Mouse (Mus musculus) limb, embryonic 11.5 days (tissue): ENCODE data around the gene Eif4ebp2. TPM values are rescaled to one million over a fixed set of nuclear protein-coding genes. Genes with fewer than 3 reads are reported as not detected.

Source experiments
- ATAC-seq: fragments of 200-750 bp; cut with Nextera tagmentation; 2 replicates; pipeline ENCODE4 v1.8.0; 2017; ENCODE audit warnings: low read depth; ENCODE audit not compliant: insufficient number of reproducible peaks, low FRiP score, low TSS enrichment
- DNase-seq: peaks from one replicate; pipeline ENCODE4 v3.0.0-alpha.2; 2015; ENCODE audit warnings: low spot score
- H3K27ac ChIP-seq: fragments of 300-500 bp; sonication (generic); replicated peaks from 2 replicates; pipeline ENCODE4 v1.5.1; 2014; ENCODE audit warnings: low read depth, mild to moderate bottlenecking, low read length
- H3K27me3 ChIP-seq: fragments of 300-500 bp; sonication (generic); 2 replicates; pipeline ENCODE4 v1.6.1; 2014; ENCODE audit warnings: mild to moderate bottlenecking, low read length, mixed read lengths; ENCODE audit not compliant: control insufficient read depth, insufficient read depth
- H3K36me3 ChIP-seq: fragments of 300-500 bp; sonication (generic); 2 replicates; pipeline ENCODE4 v1.6.1; 2014; ENCODE audit warnings: mild to moderate bottlenecking, low read length, moderate library complexity, mixed read lengths; ENCODE audit not compliant: control insufficient read depth, insufficient read depth
- H3K4me1 ChIP-seq: fragments of 300-500 bp; sonication (generic); 2 replicates; pipeline ENCODE4 v1.6.1; 2014; ENCODE audit warnings: low read length, mixed read lengths; ENCODE audit not compliant: control insufficient read depth, insufficient read depth
- H3K4me2 ChIP-seq: fragments of 300-500 bp; sonication (generic); 2 replicates; pipeline ENCODE4 v1.6.1; 2014; ENCODE audit warnings: low read depth, mild to moderate bottlenecking, moderate library complexity; ENCODE audit not compliant: severe bottlenecking
- H3K4me3 ChIP-seq: fragments of 300-500 bp; sonication (generic); 2 replicates; pipeline ENCODE4 v1.5.1; 2014; ENCODE audit warnings: low read depth, low read length
- H3K9ac ChIP-seq: fragments of 300-500 bp; sonication (generic); 2 replicates; pipeline ENCODE4 v1.6.1; 2014; ENCODE audit warnings: mild to moderate bottlenecking, low read length
- H3K9me3 ChIP-seq: fragments of 300-500 bp; sonication (generic); 2 replicates; pipeline ENCODE4 v1.6.1; 2016; ENCODE audit warnings: low read length; ENCODE audit not compliant: control insufficient read depth
- WGBS: fragments of 180-500 bp; shearing (Covaris S2); extraction: QIAGEN DNeasy Blood & Tissue Kit; methylation state at CpG from one replicate; pipeline ENCODE4 v1.1.7; 2014; 5-methylcytosine and 5-hydroxymethylcytosine counted together
- polyA plus RNA-seq: library from polyadenylated mRNA; unstranded; fragments of >200 nt; fragmentation: Nextera tagmentation; extraction: Ambion mirVana; gene quantifications from 2 replicates; pipeline ENCODE4 v1.2.1, GENCODE M21; 2014

Gene Eif4ebp2
- polyA plus RNA-seq: 28.5 and 33.3 TPM in 2 replicates

GRCm38 (mm10) chr10:61452645-61453044, at the start of gene Eif4ebp2:
Eif4ebp2 (minus strand) TSS chr10:61452661.
- Histone ChIP-seq H3K27ac (peak within 1 kb of the TSS; percentile 65), H3K36me3 (no peaks in the 10 kb centered on the region), H3K4me2 (peak within 1 kb of the TSS; percentile 91), H3K4me3 (peak within 1 kb of the TSS; percentile 99), H3K9me3 (no peaks in the 10 kb centered on the region), H3K4me1 (0 out of 2 replicates have a peak, but pooled peaks cover 6% of the 10 kb centered on the region), H3K27me3 (no peaks in the 10 kb centered on the region), H3K9ac (peak within 1 kb of the TSS; percentile 96)
- peak; percentile 100 for DNase-seq
- peak; percentile 98 for ATAC-seq
- 0% methylated on average over 36 of the region's 36 CpGs for WGBS

GRCm38 (mm10) chr10:61500756-61501155, 48.3 kb upstream of the Eif4ebp2 start:
- H3K9ac ChIP-seq: no peak overlapping the region
- no peak overlapping the region for H3K4me3 ChIP-seq
- no peaks in the 10 kb centered on the region for H3K9me3 ChIP-seq
- no peak overlapping the region for H3K4me2 ChIP-seq
- peaks cover 10% of the 10 kb centered on the region for H3K4me1 ChIP-seq
- peaks cover 2% of the 10 kb centered on the region; the same call in 1 of the 2 replicates for H3K36me3 ChIP-seq
- WGBS: 65% methylated on average over 7 of the region's 7 CpGs
- DNase-seq (no peak), ATAC-seq (no peak)
- H3K27me3 ChIP-seq: no peaks in the 10 kb centered on the region
- no peak overlapping the region for H3K27ac ChIP-seq

DNA sequence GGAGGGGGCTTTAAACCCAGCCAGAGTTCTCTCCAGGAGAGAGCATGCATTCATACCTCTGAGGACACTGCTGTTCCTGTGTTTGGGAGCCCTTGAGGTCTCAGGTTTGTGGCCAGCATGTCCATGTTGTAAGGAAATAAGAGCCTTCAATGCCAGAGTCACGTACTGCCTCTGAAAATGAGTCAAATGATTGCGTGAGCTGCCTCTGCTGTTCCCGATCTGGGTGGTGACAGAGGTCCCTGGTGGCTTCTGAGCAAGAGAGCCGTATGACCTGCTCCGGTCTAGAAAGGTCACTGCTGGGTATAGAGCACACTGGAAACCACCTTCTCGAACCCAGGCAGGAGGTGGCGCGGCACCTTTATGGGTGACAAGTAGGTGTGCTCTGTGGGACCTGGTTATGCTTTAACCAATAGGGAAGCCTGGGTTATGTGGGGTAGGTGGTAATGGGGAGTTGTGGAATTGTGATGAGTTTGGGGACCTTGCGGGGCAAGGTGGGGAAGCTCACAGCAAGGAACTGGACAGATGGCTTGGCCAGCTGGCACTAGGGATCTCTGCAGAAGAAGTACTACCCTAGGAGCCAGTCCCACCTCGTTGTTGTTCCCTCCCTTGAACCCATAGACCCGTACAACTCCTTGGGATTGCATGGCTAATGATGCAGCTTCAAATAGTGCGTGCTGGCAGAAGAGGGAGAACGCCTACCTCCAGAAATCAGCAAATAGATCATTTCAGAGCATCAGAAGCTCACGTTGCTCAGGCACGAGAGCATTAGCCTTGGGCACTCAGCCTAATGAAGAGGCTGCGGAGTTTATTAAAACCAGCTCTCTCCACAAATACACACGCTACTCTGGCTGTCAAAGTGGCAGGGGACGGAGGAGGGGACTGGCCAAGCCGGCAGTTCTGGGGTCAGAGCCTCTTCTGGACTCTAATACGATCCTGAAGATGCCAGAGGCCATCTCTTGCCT, 47.3 kb upstream of the Eif4ebp2 start:
- no peak overlapping the region for H3K27ac ChIP-seq
- H3K27me3 ChIP-seq: no peaks in the 10 kb centered on the region
- no peak overlapping the region for H3K4me3 ChIP-seq
- no peak overlapping the region for H3K9ac ChIP-seq
- no peak overlapping the region for H3K4me2 ChIP-seq
- WGBS: 58% methylated on average over 20 of the region's 20 CpGs
- no peak for ATAC-seq
- H3K9me3 ChIP-seq: no peaks in the 10 kb centered on the region
- peaks cover 2% of the 10 kb centered on the region; the same call in 1 of the 2 replicates for H3K36me3 ChIP-seq
- no peak for DNase-seq
- peaks cover 17% of the 10 kb centered on the region for H3K4me1 ChIP-seq

DNA sequence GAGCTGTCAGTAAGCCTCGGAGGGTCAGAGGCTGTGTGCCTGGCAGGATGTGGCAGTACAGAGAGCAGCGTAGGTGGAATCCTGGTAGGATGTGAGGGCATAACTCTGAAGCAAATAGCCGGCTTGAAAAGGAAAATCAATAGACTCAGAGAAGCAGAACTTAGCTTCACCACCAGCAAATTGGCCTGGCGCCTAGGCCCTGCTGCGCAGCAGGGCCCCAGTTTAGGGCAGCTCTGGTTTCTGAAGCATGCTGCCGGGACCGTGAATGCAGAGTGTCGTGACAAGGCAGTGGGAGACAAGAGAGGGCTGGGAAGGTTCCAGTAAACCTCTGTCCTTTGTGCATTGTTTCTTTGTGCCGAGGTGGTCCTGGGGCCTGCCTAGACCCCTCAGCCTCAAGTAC, 43.8 kb upstream of the Eif4ebp2 start:
- ATAC-seq (no peak), DNase-seq (no peak)
- H3K9ac ChIP-seq: peak overlapping the region; percentile 24; the same call in 1 of the 2 replicates
- H3K36me3 ChIP-seq: peaks cover 2% of the 10 kb centered on the region; the same call in 1 of the 2 replicates
- no peaks in the 10 kb centered on the region for H3K9me3 ChIP-seq
- H3K4me1 ChIP-seq: peaks cover 17% of the 10 kb centered on the region
- H3K27me3 ChIP-seq: no peaks in the 10 kb centered on the region
- peak overlapping the region; percentile 60 for H3K27ac ChIP-seq
- H3K4me3 ChIP-seq: no peak overlapping the region
- H3K4me2 ChIP-seq: no peak overlapping the region
- WGBS: 71% methylated on average over 9 of the region's 9 CpGs

DNA sequence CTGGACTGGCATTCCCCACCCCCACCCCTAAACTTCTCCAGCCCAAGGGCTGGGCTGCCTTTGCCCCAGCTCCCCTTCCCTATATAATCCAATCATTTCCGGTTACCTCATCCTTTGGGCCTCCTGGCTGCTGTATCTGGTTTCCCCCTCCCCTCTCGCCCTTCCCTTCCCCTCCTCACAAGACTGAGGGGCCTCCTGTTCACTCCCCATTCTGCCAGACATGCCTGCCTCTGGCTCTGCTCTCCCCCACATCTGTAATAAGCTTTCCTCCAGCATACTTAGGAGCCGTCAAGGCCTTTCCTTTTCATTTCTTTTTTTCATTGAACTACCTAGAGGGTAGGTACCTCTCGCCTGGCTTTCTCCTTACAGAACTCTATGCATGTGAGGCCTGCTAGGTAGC, 43.0 kb upstream of the Eif4ebp2 start:
- Histone ChIP-seq H3K4me2 (no peak overlapping the region), H3K27ac (peak overlapping the region; percentile 60; the same call in 1 of the 2 replicates), H3K4me1 (peaks cover 17% of the 10 kb centered on the region), H3K36me3 (peaks cover 2% of the 10 kb centered on the region; the same call in 1 of the 2 replicates), H3K27me3 (no peaks in the 10 kb centered on the region), H3K9ac (no peak overlapping the region), H3K9me3 (no peaks in the 10 kb centered on the region), H3K4me3 (no peak overlapping the region)
- 46% methylated on average over 4 of the region's 4 CpGs for WGBS
- ATAC-seq: no peak; the same call in 1 of the 2 replicates
- peak; percentile 40 for DNase-seq

DNA sequence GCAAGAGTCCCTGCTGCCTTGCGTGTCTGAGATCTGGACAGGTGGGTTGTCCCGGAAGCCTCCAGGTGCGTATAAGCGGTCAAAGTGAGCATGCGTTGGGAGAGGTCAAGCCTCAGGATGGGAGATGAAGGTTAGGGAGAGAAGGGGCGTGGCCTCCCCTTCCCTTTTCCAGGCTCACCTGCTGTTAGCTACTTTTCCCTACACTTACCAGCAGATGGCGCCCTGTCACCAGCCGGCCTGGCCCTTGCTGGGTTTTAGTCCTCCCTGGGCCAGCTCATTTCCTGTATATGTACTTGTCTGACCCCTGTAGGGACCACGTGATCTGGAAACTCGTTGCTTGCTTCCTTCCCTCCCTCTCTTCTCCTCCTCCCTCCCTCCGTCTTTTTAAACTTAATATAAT, 39.6 kb upstream of the Eif4ebp2 start:
- DNase-seq: peak; percentile 88
- no peak overlapping the region for H3K4me3 ChIP-seq
- peaks cover 17% of the 10 kb centered on the region for H3K4me1 ChIP-seq
- H3K27me3 ChIP-seq: no peaks in the 10 kb centered on the region
- no peaks in the 10 kb centered on the region for H3K36me3 ChIP-seq
- ATAC-seq: peak; percentile 48
- no peak overlapping the region for H3K4me2 ChIP-seq
- no peaks in the 10 kb centered on the region for H3K9me3 ChIP-seq
- no peak overlapping the region for H3K27ac ChIP-seq
- no peak overlapping the region for H3K9ac ChIP-seq
- 9% methylated on average over 11 of the region's 11 CpGs for WGBS

- DNase-seq: no peak
- Histone ChIP-seq H3K4me1 (peaks cover 16% of the 10 kb centered on the region), H3K9me3 (no peaks in the 10 kb centered on the region), H3K27ac (no peak overlapping the region), H3K27me3 (no peaks in the 10 kb centered on the region), H3K4me3 (no peak overlapping the region), H3K36me3 (no peaks in the 10 kb centered on the region), H3K9ac (no peak overlapping the region), H3K4me2 (no peak overlapping the region)
- no peak for ATAC-seq
- WGBS: 55% methylated on average over 8 of the region's 8 CpGs
Measured at GRCm38 (mm10) chr10:61491573-61491972, 39.1 kb upstream of the Eif4ebp2 start.

DNA sequence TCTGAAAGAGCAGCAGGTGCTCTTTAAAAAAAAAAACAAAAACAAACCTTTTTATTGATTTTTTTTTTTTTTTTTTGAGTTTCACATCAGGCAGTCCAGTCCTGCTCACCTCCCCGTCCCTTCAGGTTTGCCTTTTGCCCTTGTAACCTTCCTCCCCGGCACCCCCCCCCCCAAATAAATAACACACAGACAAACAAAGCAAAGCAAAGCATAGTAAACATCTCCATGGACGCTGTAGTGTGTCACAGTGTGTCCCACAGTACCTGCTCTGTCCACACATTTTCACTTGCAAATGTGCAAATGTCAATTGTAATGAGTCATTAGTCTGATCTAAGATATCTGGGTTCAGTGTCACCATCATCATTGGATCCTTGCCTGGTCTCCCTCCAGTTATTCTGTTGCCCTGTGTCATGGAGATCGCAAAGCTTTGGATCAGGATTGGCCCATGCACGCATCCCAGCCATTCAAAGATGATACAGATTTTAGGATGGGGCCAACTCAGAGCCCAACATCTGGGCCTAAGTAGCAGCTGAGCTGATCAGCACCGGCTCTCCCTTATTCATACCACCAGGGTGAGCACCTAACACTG, 36.2 kb upstream of the Eif4ebp2 start:
- Histone ChIP-seq H3K9ac (no peak overlapping the region), H3K4me1 (no peaks in the 10 kb centered on the region), H3K9me3 (no peaks in the 10 kb centered on the region), H3K27me3 (no peaks in the 10 kb centered on the region), H3K4me2 (no peak overlapping the region), H3K36me3 (no peaks in the 10 kb centered on the region), H3K4me3 (no peak overlapping the region), H3K27ac (no peak overlapping the region)
- DNase-seq (no peak), ATAC-seq (no peak)
- 86% methylated on average over 6 of the region's 6 CpGs for WGBS
